Mouse (Mus musculus): Measurements from ENCODE around the gene Msl1.
"Not testable (repeated sequence)": the region's sequence is repeated elsewhere in the genome, so short reads cannot be mapped to it uniquely, and the experiment has no call there.

Gene Msl1

DNA sequence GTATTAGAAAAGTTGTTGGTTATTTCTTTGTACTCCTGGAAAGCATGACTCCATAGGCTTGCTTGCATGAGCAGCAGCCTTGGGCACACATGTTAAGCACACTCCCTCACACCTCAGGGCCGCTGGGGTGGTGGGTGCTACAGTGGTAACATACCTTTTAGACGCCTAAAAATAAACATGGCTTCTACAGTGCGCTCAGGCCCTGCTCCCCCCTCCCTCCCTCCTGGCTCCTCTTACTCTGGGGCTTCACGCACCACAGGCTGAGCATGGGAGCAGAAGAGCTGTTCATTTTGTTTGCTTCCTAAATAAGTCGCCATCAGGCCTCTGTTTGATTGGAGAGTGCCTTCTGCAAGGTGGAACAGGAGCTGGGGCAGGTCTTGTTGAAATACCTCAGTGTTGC, 2.0 kb downstream of the Msl1 start:
- DNase-seq = peak; percentile 64

GRCm38 (mm10) chr11:98797909-98798308, 2.6 kb downstream of the Msl1 start:
- DNase-seq = no peak

DNA sequence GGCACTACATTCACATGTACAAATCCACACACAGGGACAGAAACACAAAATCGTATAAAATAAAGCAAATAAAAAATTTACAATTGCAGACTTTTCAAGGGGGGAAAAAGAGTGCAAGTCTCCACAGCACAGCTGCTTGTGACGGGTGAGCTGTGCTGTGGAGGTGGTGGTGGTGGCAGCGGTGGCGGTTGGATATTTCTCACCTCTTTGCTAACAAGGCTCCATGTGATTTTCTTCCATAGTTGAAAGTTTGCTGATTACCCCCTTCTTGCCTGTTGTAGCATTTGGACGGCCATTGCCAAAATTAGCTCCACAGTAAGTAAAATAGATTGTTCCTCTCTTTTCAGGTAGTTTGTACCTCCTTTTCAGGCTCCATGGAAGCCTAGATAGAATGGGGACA, 9.3 kb downstream of the Msl1 start, which contains the start of gene Casc3:
Gene Casc3, plus strand, starts transcription at position 301 of the 400 bp plus-strand sequence.
- no peak for DNase-seq

GRCm38 (mm10) chr11:98808417-98808816, 13.1 kb downstream of the Msl1 start:
- no peak for DNase-seq

DNA sequence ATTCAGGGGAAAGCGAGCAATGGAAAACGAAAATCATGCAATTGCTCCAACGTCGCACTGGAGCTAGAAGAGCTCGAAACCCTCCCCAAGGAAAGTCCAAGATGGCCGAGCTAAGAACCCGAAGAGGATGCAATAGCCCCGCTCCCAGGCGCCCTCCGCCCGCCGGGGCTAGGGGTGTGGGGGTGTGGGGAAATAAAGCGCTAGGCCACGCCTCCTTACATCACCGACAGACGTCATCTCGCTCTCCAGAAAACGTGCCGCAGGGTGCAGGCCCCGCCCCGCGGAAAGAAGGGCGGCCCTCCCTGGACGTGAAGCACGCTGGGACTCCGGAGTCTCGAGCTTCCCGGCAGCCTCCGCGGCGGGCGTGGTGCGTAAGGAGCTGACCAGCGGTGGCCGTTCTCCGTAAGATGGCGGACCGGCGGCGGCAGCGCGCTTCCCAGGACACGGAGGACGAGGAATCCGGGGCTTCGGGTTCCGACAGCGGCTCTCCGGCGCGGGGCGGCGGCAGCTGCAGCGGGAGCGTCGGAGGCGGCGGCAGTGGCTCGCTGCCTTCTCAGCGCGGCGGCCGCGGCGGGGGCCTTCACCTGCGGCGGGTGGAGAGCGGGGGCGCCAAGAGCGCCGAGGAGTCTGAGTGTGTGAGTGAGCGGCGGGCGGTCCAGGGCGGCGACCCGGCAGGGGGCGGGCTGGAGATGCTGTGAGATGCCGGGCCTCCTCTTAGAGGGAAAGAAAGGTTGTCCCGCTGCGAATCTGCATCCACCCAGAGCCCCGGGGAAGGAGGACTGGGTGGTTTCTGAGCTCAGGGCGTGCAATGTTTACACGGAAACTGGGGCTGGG, 14.4 kb downstream of the Msl1 start:
- peak; percentile 99 for DNase-seq

DNA sequence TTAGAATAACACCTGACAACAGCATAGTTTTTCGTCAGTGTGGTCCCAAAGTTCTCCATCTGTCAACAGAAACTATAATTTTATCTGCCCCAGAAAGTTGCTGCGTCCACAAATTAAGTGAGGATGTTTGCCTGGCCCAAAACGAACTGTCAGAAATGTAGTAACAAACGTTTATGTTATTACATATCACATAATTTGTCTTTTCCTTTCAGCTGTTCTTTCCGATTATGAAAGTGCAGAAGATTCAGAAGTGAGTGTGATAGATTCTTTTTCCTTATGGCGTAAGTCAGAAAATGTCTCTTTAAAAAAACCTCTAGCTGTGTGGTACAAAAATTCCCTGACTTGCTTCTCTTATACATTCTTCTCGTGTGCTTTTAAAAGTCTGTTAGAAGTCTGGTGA, 15.4 kb downstream of the Msl1 start:
- no peak for DNase-seq

GRCm38 (mm10) chr11:98816706-98817239, 21.5 kb downstream of the Msl1 start:
- no peak for DNase-seq

GRCm38 (mm10) chr11:98820968-98821367, 25.7 kb downstream of the Msl1 start:
- no peak for DNase-seq

DNA sequence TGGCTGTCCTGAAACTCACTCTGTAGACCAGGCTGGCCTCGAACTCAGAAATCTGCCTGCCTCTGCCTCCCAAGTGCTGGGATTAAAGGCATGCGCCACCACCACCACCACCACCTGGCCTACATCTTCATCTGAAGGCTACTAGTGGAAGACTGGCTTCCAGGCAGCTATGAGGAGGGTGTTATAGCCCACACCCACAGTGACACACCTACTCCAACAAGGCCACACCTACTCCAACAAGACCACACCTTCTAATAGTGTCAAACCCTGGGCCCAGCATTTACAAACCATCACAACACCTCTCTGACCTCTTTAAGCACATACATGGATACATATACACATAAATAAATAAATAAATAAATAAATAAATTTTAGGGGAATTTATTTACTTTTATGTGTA, 30.8 kb downstream of the Msl1 start:
- not testable (repeated sequence) for DNase-seq

DNA sequence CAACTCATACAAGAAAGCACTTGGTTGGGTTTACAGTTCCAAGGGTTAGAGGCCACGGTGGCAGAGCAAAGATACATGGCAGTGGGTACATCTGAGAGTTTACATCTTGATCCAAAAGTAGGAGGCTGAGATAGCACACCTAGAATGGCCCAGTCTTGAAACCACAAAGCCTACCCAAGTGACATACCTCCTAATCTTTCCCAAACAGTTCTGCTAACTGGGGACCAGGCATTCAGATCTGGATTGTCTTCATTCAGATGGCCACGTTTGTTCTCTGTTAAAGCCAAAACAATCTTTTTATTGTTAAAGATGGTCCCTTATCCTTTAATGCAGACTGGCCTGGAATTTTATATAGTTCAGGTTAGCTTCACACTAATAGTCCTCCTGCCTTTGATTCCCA, 32.6 kb downstream of the Msl1 start:
- no peak for DNase-seq

- peak; percentile 45 for DNase-seq
These were observed 33.9 kb downstream of the Msl1 start for GRCm38 (mm10) chr11:98829091-98829775.

GRCm38 (mm10) chr11:98829875-98830274, 34.6 kb downstream of the Msl1 start:
- peak; percentile 52 for DNase-seq

- no peak for DNase-seq
These were observed 40.0 kb downstream of the Msl1 start for GRCm38 (mm10) chr11:98835296-98835695.

DNA sequence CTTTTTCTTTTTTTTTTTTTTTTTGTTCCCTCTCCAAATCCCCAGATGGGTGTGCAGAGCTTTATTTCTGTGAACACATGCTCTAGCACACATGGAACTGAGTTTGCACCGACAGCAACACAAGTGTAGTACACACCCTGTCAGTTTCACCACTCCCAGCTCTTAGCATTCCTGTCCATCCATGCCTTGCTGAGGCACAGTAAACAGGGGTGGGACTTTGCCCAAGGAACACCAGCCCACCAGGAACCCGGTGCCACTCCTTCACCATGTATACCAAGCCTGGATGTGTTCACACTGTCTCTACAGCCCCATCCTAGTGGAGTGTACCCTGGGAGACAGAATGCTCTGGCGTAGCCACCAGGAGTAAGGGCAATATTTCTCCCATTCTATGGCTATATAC, 40.4 kb downstream of the Msl1 start:
- peak; percentile 42 for DNase-seq

GRCm38 (mm10) chr11:98836128-98836527, 40.8 kb downstream of the Msl1 start:
- DNase-seq = no peak

- DNase-seq = peak; percentile 87
These were observed 41.4 kb downstream of the Msl1 start, which contains the start of gene Rapgefl1 for GRCm38 (mm10) chr11:98836651-98837141. Gene Rapgefl1, plus strand, starts transcription at chr11:98836785.

GRCm38 (mm10) chr11:98837231-98837704, 42.0 kb downstream of the Msl1 start:
- peak; percentile 69 for DNase-seq

DNA sequence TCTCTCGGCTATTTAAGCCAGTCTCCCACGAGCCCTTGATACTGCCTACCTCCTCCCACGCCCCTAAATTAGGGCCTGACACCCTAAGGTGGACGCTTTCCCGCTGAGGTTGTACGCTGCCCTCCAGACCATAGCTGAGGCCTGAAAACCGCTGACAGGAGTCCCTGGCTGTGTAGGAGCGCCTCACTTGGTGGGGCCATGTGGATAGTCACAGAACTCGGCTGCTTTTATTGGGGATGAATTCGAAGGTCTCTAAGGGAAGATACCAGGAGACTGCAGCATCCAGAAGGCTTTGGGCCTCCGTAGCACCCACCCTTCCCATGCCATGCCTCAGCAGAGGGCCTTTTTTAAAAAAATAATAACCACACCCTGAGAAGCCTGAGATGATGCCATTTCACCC, 42.6 kb downstream of the Msl1 start:
- DNase-seq = peak; percentile 47

GRCm38 (mm10) chr11:98838512-98838911, 43.2 kb downstream of the Msl1 start:
- peak; percentile 54 for DNase-seq

DNA sequence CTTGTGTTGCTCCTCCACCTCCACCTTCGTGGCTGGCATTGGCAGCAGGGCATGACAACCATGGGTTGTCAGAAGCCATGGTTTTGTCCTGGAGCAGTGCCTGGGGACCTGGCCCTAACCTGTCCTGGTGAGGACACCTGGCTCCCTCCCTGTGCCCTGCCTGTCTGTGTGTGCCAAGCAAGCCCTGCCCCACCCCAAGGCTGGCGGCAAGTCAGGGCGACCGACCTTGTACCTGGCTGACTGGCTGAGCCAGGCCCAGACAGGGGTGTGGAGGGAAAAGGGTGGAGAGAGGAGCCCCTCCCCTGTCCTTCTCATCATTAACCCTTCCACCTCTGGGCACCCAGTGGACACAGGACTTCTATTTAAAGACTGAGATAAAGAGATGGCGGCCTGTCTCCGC, 44.1 kb downstream of the Msl1 start:
- DNase-seq = peak; percentile 72

DNA sequence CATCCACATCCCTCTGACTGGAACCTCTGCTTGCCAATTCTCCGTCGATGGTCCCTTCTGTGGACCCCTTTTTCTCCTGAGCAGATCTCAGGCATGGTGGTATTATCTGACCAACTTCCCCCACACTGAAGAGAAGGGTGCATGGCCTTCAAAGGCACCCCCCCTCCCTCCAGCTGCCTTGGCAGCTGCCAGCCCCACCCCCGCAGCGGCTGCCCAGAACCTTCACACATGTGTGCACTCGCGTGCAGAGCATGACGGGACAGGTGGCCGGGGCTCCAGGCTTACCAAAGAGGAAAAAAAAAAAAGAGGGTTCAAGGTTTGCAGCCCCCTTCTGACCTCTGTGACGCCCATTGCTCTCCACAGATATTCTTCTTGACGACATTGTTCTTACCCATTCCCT, 44.6 kb downstream of the Msl1 start:
- no peak for DNase-seq

DNA sequence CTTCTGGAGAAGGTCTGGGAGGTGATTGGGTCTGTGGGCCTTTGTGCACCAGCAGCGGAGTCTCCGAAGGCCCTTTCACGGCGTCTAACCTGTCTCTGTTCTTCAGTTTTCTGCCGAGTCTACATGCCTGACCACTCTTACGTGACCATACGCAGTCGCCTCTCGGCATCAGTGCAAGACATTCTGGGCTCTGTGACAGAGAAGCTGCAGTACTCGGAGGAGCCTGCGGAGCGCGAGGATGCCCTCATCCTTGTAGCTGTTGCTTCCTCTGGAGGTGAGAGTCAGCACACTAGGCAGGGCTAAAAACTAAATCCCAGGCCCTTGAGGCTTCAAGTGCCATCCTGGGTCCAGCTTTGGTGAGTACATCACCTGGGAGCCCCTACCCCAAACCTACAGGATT, 50.7 kb downstream of the Msl1 start:
- DNase-seq = peak; percentile 65

GRCm38 (mm10) chr11:98846865-98847604, 51.7 kb downstream of the Msl1 start:
- DNase-seq = peak; percentile 39

Data from cerebellum, adult 9-11 months (tissue).